Mouse (Mus musculus): Measurements from ENCODE around the gene C5ar2.
A peak's percentile ranks its signal among the peaks of the same experiment; 100 is the strongest.

DNA sequence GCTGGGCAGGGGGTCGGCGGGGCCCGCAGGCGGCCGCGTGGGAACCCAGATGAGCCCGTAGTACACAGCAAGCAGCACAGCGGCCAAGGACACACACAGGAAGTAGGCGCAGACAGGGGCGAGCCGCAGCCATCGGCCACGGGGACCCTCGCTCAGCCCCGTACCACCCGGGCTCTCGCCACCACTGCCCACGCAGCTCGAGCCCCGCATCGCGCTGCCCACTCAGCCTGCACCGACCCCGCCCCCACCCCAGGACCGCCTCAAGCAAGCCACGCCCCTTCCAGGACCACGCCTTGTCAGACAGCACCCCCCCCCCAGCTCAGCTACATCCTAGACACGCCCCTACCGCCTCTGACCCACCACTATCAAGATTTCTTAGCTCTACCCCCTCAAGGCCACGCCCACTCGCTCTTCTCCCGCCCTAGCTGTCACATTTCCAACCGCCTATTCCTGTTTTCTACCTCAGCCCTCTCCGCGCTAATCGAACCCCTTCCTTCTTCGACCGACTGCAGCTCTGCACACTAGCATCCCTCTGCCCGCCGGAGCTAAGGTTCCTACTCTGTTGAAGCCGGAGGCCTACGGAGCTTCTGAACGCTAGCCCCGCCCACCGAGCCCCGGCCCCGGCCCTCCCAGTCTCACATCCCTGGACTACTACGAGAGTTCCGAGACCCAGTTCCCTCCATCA, 29.3 kb upstream of the C5ar2 start, which contains the start of gene Inafm1:
- TF ChIP-seq POLR2A (IDR thresholded peaks at IDR 0.05; ENCODE audit: insufficient read depth, low read depth, low read length) = peak; percentile 43; the same call in 1 of the 2 replicates
- 0 out of 2 replicates have a peak, but pooled peaks have one; percentile 26 for TF ChIP-seq EP300 (IDR thresholded peaks at IDR 0.05; ENCODE audit: insufficient read depth, low read depth, low read length)

Data from heart, adult 2 months (tissue).